Mouse (Mus musculus) cerebellum, adult 2 months (tissue): ENCODE data around the gene Pla2g4a. TPM values are rescaled to one million over a fixed set of nuclear protein-coding genes. Genes with fewer than 3 reads are reported as not detected.

Experiments
- DNase-seq, 2 experiments: peaks; one replicate each; pipeline ENCODE4 v3.0.0; 2021
- H3K27ac ChIP-seq: fragments of 200-500 bp; 2 replicates; pipeline ENCODE4 v1.5.1; 2012; ENCODE audit warnings: low read length, control low read depth, inconsistent platforms; ENCODE audit not compliant: insufficient read depth
- H3K27me3 ChIP-seq: fragments of 200-500 bp; 2 replicates; pipeline ENCODE4 v1.6.1; 2012; ENCODE audit warnings: inconsistent platforms, mild to moderate bottlenecking, low read length, moderate library complexity; ENCODE audit not compliant: control insufficient read depth, insufficient read depth
- H3K4me1 ChIP-seq: fragments of 200-500 bp; 2 replicates; pipeline ENCODE4 v1.6.1; 2011; ENCODE audit warnings: low read length; ENCODE audit not compliant: control insufficient read depth, insufficient read depth
- H3K4me3 ChIP-seq: fragments of 200-500 bp; replicated peaks from 2 replicates; pipeline ENCODE3; 2011; ENCODE audit warnings: mild to moderate bottlenecking, low read depth, low read length, control low read depth; ENCODE audit not compliant: insufficient read depth
- CTCF ChIP-seq: fragments of 200-500 bp; IDR thresholded peaks from 2 replicates; pipeline ENCODE4 v1.5.1; 2011; ENCODE audit warnings: low read depth, mild to moderate bottlenecking, control low read depth, low read length, moderate library complexity, borderline replicate concordance; ENCODE audit not compliant: insufficient read depth
- POLR2A ChIP-seq: fragments of 200-500 bp; IDR thresholded peaks from 2 replicates; pipeline ENCODE4 v1.6.1; 2011; ENCODE audit warnings: low read length, control low read depth, borderline replicate concordance; ENCODE audit not compliant: insufficient read depth
- WGBS: fragments of 180-500 bp; shearing (Covaris S2); methylation state at CpG from one replicate; pipeline ENCODE4 v1.1.7; 2018; 5-methylcytosine and 5-hydroxymethylcytosine counted together
- polyA plus RNA-seq: library from polyadenylated mRNA; depleted of rRNA; stranded (reverse); fragments of >200 nt; gene quantifications from 2 replicates; pipeline ENCODE4 v1.2.3, GENCODE M21; 2012

Gene Pla2g4a
- polyA plus RNA-seq, 1 experiment = 4.9 TPM

GRCm38 (mm10) chr1:149891057-149891456, 70.0 kb downstream of the Pla2g4a start:
- no peak overlapping the region for H3K4me3 ChIP-seq
- no peak for DNase-seq
- 81% methylated on average over 5 of the region's 5 CpGs for WGBS
- H3K27ac ChIP-seq = no peak overlapping the region
- H3K4me1 ChIP-seq = no peaks in the 10 kb centered on the region
- H3K27me3 ChIP-seq = no peaks in the 10 kb centered on the region
- TF ChIP-seq POLR2A (no peak), CTCF (no peak)

DNA sequence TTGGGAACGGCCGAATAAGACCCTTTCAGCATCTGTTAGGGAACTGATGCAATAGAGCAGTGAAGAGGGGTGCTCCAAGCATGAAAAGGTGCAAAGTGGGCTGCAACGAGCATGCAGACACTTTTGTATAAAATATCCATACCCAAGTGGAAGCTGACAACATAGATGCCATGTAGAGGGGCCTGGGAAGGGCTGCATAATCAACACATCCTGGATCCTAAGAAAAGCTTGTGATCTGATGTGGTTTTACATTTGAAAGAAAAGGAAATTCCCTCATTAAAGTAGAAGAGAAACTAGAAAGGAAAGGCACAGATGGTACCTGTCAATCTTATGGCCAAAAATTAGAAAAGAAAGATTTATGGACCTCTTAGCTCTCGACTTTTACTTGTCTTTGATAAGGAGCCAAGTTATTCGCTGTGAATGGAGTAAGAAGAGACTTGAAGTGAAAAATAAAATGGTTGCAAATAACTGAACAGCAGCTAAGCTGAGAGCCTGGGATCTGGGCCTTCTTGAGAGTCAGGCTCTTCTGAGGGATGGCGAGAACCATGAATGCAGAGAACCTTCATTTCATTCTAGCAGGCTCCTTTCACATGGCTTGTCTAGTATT, 78.6 kb downstream of the Pla2g4a start:
- 64% methylated on average over 6 of the region's 6 CpGs for WGBS

DNA sequence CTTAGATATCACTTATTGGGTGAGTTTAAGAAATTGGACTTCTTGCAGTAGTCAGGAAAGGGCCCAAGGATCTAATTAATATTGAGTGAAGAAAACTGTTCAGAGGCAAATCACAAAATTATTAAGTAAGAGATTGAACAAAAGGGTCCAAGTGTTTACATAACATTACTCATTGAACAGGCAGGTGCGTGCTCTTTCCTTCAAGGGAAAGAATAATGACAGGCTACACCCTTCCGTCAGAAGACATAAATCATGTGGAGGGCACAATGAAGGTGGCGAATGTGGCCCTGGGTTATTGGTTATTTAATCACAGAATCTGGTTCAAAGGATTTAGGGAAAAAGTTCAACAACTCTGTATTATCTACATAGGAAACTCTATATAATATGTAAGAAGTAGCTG, 82.9 kb downstream of the Pla2g4a start:
- Histone ChIP-seq H3K27ac (no peak overlapping the region), H3K27me3 (no peaks in the 10 kb centered on the region), H3K4me3 (no peak overlapping the region), H3K4me1 (no peaks in the 10 kb centered on the region)
- DNase-seq = no peak
- TF ChIP-seq POLR2A = no peak
- TF ChIP-seq CTCF = no peak
- WGBS = 95% methylated on average over 3 of the region's 3 CpGs

More for the DNA sequence above, 78.6 kb downstream of the Pla2g4a start:
- no peak overlapping the region for H3K4me3 ChIP-seq
- no peak for DNase-seq
- H3K27ac ChIP-seq = no peak overlapping the region
- H3K4me1 ChIP-seq = no peaks in the 10 kb centered on the region
- no peaks in the 10 kb centered on the region for H3K27me3 ChIP-seq
- TF ChIP-seq POLR2A = no peak
- no peak for TF ChIP-seq CTCF

DNA sequence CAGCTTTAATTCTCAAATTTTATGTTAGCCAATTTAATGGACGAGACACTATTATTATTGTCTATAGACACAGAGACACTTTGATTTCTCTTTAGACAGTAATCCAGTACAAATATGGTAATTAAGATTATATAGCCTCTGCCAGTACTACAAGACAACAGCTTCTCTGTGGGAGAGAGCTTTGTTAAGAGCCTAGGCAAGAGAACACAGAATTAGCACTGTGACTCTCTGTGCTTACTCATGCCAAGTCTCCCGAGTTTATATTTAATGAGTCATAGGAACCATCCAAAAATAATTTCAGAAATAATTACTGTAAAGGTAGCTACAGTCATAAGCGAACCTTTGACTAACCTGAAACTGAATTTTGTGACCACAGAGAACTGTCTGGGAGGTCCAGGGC, 84.6 kb downstream of the Pla2g4a start:
- TF ChIP-seq CTCF = no peak
- TF ChIP-seq POLR2A = no peak
- no peak for DNase-seq
- H3K27me3 ChIP-seq = no peaks in the 10 kb centered on the region
- H3K4me1 ChIP-seq = no peaks in the 10 kb centered on the region
- H3K4me3 ChIP-seq = no peak overlapping the region
- WGBS = 45% methylated on average over 3 of the region's 3 CpGs
- no peak overlapping the region for H3K27ac ChIP-seq

GRCm38 (mm10) chr1:149871625-149872024, 89.5 kb downstream of the Pla2g4a start:
- DNase-seq = no peak
- TF ChIP-seq POLR2A (no peak), CTCF (no peak)
- no peak overlapping the region for H3K27ac ChIP-seq
- no peak overlapping the region for H3K4me3 ChIP-seq
- WGBS = 57% methylated on average over 1 of the region's 1 CpGs
- H3K27me3 ChIP-seq = no peaks in the 10 kb centered on the region
- no peaks in the 10 kb centered on the region for H3K4me1 ChIP-seq

DNA sequence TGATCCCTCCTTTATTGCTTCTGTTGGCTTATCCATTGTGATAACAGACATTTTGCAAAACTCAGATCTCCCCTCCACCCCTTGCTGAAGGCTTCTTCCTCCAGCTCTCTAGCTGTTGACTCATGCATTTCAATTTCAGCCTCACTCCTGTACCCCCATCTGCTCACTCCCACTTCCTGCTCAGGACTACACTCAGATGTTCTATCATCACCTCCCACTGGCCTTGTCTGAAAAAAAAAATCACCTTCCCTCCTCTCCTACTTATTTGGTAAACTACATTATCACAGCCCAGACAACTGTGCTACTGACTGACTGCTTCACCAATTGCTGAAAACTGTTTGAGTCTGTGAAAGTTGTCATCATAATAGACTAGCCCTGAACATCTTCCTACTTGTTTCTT, 93.8 kb downstream of the Pla2g4a start:
- H3K27ac ChIP-seq = no peak overlapping the region
- H3K4me3 ChIP-seq = no peak overlapping the region
- no peaks in the 10 kb centered on the region for H3K4me1 ChIP-seq
- no peak for DNase-seq
- TF ChIP-seq POLR2A (no peak), CTCF (no peak)
- H3K27me3 ChIP-seq = no peaks in the 10 kb centered on the region

- Histone ChIP-seq H3K27ac (no peak overlapping the region), H3K27me3 (no peaks in the 10 kb centered on the region), H3K4me1 (no peaks in the 10 kb centered on the region), H3K4me3 (no peak overlapping the region)
- 85% methylated on average over 3 of the region's 3 CpGs for WGBS
- no peak for DNase-seq
- TF ChIP-seq POLR2A = no peak
- no peak for TF ChIP-seq CTCF
These were observed 94.9 kb downstream of the Pla2g4a start for GRCm38 (mm10) chr1:149866202-149866601.

GRCm38 (mm10) chr1:149862801-149863200, 98.3 kb downstream of the Pla2g4a start:
- peak in 1 of 2 experiments; percentile 3 for DNase-seq
- TF ChIP-seq POLR2A = no peak
- no peak for TF ChIP-seq CTCF
- H3K27me3 ChIP-seq = no peaks in the 10 kb centered on the region
- H3K27ac ChIP-seq = no peak overlapping the region
- no peaks in the 10 kb centered on the region for H3K4me1 ChIP-seq
- WGBS = 48% methylated on average over 6 of the region's 6 CpGs
- no peak overlapping the region for H3K4me3 ChIP-seq

- TF ChIP-seq POLR2A (no peak), CTCF (no peak)
- no peak for DNase-seq
- WGBS = 78% methylated on average over 2 of the region's 2 CpGs
- H3K27ac ChIP-seq = no peak overlapping the region
- H3K4me1 ChIP-seq = no peaks in the 10 kb centered on the region
- no peak overlapping the region for H3K4me3 ChIP-seq
- H3K27me3 ChIP-seq = no peaks in the 10 kb centered on the region
These were observed 98.9 kb downstream of the Pla2g4a start for GRCm38 (mm10) chr1:149862181-149862580.
